Mouse (Mus musculus) megakaryocyte, embryonic 14.5 days (primary cell): ENCODE measurements at regions not wholly inside any gene's neighbourhood (a gene's known extent, or its start where the extent isn't known, plus 50 kb on each side); places are given as distances from the start of the nearest gene placed in this dataset.

Experiments
- FLI1 ChIP-seq: IDR thresholded peaks from 2 replicates; pipeline ENCODE4 v1.6.1; 2012; ENCODE audit warnings: low read length, inconsistent platforms, mixed read lengths
- GATA1 ChIP-seq: IDR thresholded peaks from 3 replicates; pipeline ENCODE4 v1.6.1; 2012; ENCODE audit warnings: mixed read lengths, low read length, inconsistent platforms, borderline replicate concordance

DNA sequence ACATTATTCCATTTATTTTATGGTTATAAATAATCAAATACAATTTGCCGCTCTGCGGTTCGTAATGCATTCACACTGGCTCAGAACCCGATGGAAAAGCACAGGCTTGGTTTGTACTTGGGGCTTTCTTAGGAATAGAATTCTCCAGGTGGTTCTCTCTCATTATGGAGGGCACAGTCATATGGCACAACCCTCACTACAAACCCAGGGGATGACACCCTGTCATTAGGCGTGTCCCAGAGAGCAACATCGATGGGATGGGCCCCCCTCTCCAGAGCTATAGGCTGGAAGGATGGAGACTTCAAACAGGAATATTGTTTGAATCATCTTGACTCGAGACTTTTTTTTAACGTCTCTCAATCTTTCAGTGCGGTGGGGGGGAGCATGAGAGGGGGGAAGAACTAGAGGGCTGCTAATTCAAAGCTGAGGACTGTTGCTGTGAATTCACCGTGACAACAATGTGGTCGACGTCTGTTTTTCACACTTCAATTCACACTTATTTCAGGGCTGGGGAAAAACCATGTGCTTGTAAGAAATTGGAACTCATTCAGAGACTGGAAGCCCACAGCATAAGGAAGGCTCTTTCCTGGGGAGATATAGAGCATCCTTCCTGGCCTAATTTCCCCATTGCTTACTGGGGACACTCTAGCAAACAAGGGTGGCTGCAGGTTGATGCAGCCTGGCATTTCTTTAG lies 399.9 kb upstream of the Nrp1 start:
- TF ChIP-seq GATA1 = no peak
- TF ChIP-seq FLI1 = no peak
